Mouse (Mus musculus): Measurements from ENCODE around the gene Efna4.

Gene Efna4

DNA sequence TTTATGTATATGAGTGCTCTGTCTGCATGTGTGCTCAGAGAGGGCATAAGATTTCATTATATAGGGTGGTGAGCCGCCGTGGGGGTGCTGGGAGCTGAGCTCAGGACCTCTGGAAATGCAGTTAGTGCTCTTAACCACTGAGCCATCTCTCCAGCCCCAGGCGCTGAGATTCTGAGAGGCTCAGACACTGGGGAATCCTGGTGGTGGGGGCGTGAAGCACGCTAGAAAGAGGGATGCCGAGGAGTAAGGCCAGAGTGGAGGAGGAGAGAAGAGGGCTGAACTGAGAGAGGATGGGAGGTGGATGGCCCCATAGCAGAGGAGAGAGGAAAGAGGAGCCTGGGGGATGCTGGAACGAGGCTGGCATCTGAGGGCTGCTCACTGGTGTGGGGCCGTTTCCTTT, 26.8 kb upstream of the Efna4 start:
- no peak for DNase-seq (ENCODE audit: extremely low read depth, low read depth, low spot score)

DNA sequence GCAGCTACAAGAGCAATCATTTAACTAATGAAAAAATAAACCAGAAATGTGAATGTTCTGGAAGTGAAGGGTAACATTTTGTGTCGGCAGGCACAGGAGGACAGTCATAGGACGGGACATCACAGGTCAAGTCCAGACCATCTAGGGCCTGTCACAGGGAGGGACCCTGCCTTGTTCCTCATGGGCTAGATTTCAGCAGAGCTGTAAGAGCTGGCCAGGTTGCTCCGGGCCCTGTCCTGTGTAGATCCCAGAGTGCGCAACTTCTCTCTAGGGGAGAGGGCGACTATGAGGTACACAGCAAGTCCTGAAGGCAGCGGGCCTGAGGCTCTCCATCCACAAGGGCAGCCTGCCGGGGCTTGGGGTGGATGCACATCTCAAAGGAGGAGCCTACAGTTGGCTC, 23.8 kb upstream of the Efna4 start, which contains the start of gene Dcst2:
Dcst2 (plus strand) TSS at position 301 of the 400 bp plus-strand sequence.
- no peak for DNase-seq (ENCODE audit: extremely low read depth, low read depth, low spot score)

DNA sequence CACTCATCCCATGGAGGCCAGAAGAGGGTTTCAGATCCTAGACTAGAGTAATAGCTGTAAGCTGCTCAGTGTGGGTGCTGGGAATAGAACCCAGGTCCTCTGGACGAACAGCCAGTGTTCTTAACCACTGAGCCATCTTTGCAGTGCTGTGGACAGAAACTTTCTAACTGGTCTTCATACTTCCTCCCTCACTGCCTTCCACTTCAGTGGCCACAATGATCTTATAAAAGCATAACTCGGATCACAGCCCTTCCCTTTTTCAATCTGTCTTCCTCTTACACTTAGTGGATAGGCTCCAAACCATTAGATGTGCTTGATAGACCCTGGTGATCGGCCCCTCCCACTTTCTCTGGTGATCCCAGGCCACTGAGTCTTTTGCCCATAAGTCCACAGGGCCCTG, 22.4 kb upstream of the Efna4 start:
- no peak for DNase-seq (ENCODE audit: extremely low read depth, low read depth, low spot score)

DNA sequence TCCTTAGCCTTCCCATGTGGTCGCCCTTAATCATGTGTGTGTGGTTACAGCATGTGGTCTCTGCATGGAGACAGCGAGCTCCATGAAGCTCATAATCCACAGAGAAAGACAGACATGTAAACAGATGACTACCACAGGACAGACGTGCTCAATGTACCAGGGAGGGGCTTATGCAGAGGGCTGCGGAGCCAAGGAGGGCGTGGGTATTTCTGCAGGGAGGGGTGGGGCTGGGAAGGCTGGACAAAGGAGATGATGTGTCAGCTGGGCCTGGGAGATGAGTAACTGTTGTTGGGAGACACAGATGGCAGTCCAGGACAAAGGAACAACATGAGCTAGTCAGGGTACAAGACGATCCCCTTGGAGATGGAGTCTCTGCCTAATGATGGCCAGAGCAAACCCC, 21.8 kb upstream of the Efna4 start:
- no peak for DNase-seq (ENCODE audit: extremely low read depth, low read depth, low spot score)

DNA sequence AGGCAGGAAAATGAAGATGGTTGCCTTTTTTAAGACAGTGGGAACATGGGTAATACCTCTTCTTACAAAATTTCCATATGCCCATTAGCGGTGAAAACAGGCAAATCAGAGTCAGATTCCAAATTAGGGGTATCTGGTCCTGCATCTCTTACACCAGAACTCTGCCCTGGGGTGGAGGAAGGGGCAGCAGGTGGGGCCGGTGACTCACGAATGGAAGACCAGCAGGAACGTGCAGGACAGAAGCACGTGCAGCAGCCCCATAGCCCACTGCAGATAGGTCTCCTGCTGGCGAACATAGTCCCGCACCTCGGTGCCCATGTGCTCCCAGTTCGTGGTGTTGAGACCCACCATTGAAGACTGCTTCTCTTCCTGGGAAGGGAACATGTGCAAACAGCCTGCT, 18.2 kb upstream of the Efna4 start:
- no peak for DNase-seq (ENCODE audit: extremely low read depth, low read depth, low spot score)

DNA sequence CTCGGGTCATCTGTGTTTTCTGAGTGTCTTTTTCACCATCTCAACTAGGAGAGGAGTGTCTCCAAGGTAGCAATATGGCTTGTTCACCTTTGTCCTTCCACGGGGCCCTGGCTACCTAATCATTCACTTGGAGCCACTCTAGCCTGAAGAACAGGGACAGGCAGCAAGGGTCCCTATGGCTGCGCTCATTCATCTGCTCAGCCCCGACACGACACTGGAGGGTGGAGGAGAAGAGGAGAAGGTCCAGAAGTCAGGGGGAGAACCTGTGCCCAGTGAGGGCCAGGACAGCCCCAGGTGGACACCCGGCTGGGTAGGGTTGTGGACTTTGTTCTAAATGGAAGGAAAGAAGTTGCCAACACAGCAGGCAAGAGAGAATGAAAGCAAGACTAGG, 17.7 kb upstream of the Efna4 start:
- no peak for DNase-seq (ENCODE audit: extremely low read depth, low read depth, low spot score)

DNA sequence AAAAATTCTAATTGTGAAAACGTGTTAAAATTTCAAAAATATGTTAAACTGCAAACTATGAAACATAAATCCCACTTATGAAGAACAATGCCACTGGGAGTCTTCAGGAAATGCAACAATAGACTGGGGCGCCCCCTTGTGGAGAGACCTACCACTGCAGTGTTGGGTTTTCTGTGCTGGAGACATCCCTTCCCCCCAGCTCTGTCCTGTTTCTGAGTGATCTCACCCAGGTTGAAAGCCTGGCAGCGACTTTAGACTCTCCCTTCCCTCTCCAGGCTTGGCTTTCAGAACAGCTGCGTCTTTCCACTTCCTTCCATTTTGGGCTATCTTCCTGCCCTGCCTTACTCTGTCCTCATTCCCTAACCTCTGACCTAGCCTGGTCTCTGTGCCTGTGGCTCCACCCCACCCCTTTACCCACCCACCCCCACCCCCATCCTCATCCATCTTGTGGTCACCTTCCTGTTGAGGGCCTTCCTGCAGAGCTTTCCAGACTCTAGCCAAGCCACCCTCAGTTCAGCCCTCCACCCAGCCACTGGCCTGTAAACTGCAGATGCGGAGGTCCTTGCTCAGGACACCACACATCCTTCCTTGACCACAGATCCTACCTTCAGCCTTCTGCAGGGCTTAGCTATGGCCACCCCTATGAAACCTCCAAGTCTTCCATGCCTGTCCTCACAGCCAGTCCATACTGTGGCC, 17.1 kb upstream of the Efna4 start:
- no peak for DNase-seq (ENCODE audit: extremely low read depth, low read depth, low spot score)

DNA sequence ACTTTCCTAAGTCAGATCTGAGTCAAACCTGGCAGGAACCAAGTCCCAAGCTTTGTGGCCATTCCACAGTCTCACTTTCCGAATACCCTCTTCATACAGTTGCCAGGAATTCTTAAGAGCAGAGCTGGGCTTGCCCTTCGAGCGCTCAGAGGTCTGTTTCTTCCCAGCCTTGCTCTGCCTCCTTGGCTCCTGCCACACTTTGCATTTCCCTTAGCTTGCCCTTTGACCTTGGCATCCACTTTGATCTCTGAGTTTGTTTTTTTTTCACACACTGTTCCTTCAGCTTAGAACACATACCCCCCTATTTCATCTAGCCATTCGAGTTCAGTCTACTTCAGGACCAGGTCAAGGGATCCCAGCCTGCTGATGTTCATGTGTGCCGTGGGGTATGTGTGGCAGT, 13.4 kb upstream of the Efna4 start:
- DNase-seq (ENCODE audit: extremely low read depth, low read depth, low spot score): no peak

DNA sequence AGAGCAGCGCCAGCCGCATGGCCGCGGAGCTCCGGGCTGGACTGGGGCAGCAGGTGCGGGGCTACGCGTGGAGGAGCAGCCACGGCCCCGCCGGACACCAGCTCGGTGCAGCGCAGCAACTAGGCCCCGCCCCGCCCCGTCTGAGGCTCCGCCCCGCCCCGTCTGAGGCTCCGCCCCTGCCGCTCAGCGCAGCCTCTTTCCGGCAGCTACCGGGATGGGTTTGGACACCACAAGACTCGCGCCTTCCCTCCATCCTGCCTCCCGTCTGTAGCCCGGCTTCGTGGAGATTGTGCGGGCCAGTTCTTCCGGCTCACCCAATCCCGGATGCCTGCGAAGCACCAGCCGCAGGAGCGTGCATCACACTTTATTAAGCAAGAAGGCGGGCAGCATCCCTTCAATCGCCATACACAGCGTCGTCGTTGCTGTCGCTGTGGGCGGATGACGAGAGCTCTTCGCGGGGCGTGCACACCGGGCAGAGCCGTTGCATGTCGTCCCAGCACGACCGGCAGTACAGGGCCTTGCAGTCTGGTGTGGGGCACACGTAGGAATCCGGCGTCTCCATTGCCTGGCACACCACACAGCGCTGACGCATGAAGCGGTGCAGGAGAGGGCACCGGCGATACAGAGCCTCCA, 12.2 kb upstream of the Efna4 start, which contains the start of gene Adam15:
Adam15 (minus strand) TSS at position 128 of the 633 bp plus-strand sequence.
- no peak for DNase-seq (ENCODE audit: extremely low read depth, low read depth, low spot score)

DNA sequence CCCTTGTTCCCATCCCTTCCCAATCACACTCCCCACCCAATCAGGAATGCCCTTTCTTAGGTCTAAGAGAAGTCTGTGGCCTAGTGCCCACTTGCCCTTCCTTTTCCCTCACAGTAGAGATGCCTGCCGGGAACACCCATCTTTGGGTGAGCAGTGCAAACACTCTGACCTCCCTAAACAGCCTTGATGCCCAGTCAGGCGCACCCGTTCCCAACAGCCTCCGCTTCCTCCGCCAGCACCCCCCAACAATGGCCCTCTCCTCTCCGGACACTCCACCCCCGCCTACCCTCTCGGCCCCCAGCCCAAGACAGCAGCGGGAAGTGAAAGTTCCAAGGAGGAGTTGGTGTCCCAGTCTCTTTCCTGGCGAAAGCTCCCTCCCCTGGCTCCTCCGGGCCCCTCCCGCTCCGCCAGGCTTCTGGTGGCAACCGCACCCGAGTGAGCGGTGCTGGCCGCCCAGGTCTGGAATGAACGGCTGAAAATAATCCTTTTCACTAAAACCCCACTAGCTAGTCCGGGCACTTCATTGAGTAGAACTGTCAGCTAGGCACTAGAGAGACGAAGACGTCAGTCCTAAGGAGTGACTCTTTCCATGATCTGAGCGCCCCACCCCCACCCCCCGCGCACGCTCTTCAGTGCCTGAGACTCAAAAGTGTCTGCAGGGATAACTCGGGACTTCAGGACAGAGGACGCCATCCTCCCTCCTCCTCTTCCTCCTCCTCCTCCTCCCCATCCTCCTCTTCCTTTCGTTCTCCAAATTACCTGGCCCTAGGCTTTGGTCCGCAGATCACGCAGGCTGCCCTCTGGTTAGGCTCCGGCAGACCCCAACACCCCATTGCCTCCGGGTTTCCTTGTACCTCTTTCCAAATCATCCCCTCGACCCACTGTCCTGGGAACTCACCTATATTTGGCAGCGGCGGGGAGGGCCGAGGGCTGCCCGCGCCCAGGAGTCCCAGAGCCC, 11.4 kb upstream of the Efna4 start:
- no peak for DNase-seq (ENCODE audit: extremely low read depth, low read depth, low spot score)

DNA sequence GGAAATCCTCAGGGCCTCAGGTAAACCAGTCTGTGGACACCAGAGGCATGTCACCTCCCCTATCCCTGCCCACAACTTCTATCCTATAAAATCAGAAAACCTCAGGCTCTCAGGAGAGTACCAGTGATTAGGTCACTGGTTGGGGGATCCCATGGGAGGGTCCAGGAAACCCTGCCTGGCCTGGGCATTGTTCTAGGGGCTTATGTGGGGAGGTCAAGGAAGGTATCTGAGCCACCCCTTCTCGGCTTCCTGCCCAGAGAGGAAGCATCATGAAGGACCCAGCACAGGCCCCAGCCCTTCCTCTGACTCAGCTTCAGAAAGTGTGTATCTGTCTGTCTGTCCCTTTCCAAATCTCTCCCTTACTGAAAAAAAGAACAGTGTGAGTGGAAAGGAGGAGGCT, 10.1 kb upstream of the Efna4 start:
- no peak for DNase-seq (ENCODE audit: extremely low read depth, low read depth, low spot score)

DNA sequence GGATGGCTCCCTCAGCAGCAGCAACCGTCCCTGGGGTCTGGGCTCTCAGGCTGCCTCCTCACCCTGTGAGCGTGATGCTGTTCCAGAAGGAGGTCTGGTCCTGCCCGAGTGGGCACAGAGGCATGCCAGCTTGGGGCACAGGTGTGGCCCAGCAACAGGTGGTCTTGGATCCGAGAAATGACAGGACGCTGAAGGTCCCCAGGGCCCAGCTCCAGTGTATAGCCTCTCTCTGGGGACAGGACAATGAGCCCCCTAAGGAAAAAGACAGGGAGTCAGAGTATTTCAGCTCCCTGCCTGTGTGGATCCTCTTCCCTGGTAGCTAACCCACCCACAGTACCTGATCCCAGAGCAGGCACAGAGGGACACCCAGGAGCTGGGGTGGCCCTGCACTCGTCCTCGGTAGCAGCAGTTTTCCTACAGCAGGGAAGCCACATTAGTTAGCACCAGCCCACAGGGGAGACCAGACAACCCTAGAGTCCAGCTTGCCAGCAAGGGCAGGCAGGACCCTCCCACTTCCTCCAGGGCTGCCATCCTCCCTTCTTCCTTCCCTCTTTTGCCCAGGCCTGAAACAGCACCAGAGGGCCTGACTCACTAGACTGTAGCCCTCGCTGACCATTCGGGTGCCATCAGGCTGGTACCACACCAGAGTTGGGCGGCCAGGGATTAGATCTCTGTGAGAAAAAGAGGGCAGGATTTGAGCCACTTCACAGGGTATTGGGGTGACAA, 9.2 kb upstream of the Efna4 start:
- DNase-seq (ENCODE audit: extremely low read depth, low read depth, low spot score): no peak

DNA sequence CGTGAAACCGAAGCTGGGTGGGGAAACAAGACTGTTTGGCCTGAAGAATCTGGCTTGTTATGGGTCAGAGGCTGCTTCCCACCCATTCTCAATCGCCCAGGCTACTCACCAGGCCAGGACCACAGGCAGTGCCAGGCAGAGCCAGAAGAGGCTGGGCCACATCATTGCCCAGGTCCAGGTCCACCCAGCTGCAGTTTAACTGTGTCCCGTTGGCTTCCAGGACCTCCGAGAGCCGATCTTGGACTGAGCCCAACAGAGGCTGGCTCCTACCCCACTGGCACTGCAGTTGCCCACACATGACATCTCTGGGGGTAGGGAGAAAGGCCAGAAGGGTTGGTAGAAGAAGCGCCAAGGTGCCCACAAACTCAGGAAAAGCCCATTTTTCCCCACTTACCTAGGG, 5.5 kb upstream of the Efna4 start:
- no peak for DNase-seq (ENCODE audit: extremely low read depth, low read depth, low spot score)

DNA sequence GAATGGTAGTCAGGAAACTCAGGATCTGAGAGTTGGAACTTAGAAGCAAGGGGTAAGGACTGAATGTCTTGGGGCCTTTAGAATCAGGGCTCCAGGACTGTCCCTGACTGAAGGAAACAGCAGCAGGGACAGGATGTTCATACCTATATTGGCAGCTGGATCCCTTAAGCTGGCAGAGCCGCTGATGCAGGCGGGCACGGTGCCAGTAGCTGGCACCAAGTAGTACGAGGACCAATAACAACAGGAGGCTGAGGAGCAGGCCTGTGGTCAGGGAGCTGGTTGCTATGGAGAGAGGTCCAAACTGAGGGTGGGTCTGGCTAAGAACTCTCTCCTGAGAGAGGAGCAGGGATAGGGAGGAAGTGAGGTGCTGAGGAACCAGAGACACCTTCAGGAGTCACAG, 4.0 kb upstream of the Efna4 start:
- DNase-seq (ENCODE audit: extremely low read depth, low read depth, low spot score): no peak

DNA sequence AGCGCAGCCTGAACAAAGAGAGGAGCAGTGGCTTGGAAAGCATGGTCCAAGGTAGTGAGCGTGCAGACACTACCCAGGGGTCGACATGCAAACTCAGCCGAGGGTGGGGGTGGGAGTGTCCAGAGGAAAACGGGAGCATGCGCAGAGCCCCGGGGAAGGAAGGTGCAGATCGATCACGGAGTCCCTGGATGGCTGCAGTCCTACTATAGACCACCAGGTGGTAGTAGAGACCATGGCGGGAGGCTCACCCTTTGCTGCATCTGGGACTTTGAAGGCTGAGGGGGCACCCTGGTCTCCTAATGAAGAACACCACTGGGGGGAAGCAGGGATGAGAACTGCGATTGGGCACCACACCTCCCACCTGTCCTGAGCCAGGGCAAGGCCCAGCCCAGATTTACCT, 2.6 kb upstream of the Efna4 start:
- DNase-seq (ENCODE audit: extremely low read depth, low read depth, low spot score): no peak

DNA sequence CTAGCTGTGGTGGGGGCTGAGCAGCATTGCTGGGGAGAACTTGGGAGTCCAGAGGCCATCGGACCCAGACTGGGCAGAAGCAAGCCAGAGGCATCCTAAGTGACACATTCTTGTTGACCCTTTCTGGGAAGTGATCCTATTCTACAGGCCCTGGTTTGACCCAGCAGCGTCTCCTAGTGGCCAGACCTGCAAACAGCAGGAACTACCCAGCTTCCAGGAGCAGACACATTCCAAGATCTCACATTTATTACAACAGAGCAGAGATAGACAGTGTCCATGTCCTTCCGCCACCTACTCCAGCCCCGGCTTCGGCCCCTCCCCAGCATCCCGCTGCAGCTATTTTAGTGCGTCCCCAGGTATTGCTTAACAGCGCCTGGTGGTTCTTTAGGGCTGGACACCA, 1.6 kb upstream of the Efna4 start:
- no peak for DNase-seq (ENCODE audit: extremely low read depth, low read depth, low spot score)

DNA sequence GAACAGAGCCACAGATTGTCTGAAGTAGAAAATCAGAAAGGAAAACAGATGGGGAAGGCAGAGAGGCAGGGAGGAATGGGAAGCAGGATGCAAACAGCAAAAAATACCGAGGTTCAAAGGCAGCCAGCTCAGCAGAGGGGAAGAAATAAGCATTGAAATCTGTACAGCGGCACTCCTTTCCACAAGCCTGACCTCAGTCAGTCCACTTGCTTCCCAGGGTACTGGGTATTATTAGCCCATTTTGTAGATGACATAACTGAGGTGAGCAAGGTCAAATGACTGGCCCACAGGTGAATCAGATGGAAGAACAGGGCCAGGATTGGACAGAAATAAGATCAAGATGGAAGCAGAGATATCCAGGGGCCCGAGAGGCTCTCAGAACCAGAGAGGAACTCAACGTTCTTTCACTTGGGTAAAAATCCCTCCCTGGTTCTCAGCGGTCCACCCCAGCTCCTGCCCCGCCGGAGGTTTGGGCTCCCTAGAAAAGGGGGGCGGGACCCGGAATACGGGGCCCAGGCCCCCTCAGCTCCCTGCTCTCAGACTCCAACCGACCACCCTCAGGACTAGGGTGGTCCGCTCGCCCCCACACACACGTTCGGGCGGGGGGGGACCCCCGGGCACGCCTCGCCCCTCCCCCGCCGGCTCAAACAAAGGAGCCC, 637 bp downstream of the Efna4 start:
- DNase-seq (ENCODE audit: extremely low read depth, low read depth, low spot score): no peak

DNA sequence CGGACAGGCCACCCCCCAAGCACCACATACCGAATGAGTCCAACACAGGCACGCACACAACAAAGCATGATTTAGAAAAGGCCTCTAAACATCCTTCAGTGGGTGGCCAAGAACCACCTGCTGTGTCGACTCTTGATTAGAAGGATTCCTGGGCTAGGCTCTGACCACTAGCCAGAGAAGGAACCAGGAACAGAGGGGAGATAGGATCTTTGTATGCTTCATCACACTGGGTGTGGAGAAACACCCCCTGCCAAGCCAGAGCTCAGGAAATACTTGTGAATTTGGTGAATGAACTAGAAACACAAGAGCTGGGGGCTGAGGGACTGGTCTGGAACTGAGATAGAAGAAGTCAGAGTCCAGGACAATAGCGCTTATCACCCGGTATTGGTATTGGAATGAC, 1.3 kb downstream of the Efna4 start:
- no peak for DNase-seq (ENCODE audit: extremely low read depth, low read depth, low spot score)

DNA sequence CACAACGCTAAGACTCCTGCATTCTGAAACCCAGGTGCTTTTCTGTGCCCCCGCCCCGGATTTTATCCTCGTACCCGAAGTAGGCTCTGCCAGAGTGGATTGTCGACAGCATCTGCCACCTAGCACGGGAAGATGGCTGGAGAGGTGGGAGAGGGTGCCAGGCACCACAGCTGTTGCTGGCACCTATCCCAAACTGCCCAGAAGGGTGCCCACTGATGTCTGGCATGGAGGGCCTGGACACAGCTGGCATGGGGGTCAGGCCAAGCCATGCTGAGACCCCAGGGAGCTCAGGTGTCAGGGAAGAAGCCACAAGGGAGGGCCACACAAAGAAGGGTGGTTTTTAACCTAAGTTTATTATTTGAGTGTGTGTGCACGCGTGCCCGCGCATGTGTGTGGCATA, 4.8 kb downstream of the Efna4 start:
- no peak for DNase-seq (ENCODE audit: extremely low read depth, low read depth, low spot score)

DNA sequence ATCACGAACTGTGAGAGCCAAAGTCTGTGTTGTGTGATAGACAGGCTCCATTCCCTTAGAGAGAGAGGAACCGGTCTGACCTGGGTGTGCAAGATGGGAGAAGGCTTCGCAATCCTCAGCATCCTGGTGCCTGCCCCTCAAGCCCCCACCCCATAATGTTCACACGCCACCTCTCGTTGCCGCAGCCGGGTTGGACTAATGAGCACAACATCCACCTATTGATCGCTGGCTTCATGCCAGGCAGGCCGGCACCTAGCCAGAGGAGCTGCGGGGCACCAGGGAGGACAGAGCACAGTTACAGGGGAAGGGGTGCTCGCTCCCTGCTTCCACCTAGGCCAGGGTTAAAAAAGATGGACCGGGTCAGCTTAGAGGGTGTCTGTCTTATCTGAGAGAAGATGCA, 5.4 kb downstream of the Efna4 start:
- no peak for DNase-seq (ENCODE audit: extremely low read depth, low read depth, low spot score)

DNA sequence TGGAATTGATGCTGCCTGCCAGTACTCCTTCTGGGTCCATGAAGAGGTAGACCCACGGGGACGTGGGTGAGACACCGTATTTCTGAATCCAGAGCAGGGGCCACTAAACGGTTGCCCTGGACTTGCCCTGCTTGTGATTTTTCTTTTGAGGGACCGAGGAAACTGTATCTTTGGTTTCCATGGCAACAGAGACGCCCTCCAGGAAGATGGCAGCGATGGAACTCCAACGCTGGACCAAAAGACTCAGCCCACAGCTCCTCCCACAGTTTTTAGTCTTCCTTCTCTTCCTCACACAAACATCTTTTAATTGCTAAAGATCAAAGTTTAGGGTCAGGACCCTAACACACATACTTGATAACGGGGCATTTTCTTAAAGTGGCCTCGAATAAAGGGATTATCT, 5.8 kb downstream of the Efna4 start:
- DNase-seq (ENCODE audit: extremely low read depth, low read depth, low spot score): no peak

All from fat pad, adult 2 months (tissue).